Mouse (Mus musculus): ENCODE data around the gene Fsip1.

The Fsip1 gene

DNA sequence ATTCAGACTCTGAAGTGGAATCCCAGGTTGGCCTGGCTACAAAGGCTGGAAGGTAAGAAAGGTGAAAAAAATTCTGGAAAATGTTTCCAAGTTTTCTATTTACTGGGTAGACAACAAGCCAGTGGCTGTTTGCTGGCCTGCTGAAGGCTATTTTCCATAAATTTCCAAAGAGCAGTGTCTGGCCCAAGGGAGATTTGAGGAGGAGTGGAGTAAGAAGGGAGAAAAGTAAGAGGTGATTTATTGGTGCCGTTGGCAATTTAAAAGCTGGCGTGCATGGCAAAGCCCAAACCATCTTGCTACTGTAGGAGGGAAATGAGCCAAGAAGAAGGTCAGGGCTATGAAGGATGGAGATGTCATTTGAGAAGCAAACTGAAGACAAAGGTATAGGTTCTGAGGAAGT, 171.1 kb downstream of the Fsip1 start:
- DNase-seq = no peak

DNA sequence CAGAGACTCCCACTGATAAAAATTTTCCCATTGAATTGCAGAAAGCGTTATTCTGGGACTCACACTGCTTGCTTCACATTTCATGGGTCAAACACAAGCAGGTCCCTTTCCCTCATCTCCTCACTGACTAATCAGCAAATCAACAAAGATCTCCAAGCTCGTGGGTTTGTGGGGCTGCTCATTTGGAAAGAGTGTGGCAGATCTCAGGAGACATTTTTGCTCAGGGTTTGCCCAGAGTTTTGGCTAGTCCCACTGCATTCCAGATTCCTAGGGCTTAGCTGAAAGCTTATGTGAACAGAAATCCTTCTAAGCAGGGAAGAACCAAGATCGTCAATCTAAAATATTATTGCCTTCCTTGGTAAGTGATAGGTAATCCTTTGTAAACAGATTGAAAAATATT, 172.1 kb downstream of the Fsip1 start:
- no peak for DNase-seq

DNA sequence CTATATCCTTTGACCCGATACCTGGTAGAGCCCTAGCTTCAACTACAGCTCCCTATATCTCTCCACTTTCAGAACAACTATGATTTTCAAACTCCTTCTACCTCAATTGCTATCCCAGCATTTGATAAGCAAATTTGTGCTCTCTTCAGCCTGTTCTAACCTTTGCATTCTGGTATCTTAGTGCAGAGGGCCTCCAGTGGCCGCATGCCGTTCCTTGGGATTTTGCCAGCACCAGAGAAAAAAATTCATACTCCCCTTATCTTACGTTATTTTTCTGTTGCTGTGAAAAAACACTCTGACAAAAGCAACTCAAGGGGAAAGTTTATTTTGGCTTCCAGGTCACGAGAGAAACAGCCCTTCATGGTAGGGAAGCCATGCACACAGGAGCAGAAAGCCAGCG, 173.1 kb downstream of the Fsip1 start:
- no peak for DNase-seq

DNA sequence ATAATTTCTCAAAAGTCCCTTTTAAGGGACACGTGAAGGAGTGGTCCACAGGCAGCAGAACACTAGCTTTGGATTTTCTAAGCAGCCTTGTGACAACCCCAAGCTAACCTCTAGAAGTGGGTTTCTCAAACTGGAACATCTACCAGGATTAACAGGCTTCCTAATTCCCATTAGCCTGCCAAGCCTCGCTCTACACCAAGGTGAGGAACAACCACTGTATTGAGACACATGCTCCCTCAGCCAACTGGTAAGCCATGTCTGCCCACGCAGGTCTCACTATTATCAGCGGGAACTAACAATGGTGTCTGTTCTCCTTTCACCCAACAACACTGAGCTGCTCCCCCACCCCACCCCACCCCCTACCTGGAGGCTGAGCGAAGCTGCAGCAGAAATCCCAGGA, 175.2 kb downstream of the Fsip1 start:
- no peak for DNase-seq

Measured in kidney, adult 11 months (tissue).